Mouse (Mus musculus): ENCODE data around the gene Mcts2. TPM values are rescaled to one million over a fixed set of nuclear protein-coding genes. Genes with fewer than 3 reads are reported as not detected.

Mcts2 gene
- polyA plus RNA-seq, 1 experiment from 2014 or later = 27.2 TPM

- 18% methylated on average over 9 of the region's 9 CpGs for WGBS (ENCODE audit: insufficient replicate concordance)
- no peaks in the 10 kb centered on the region for H3K9me3 ChIP-seq (replicated peaks)
- 0 out of 2 replicates have a peak, but pooled peaks cover 3% of the 10 kb centered on the region for H3K27me3 ChIP-seq (replicated peaks)
- H3K36me3 ChIP-seq = peaks cover 38% of the 10 kb centered on the region
- no peak for ATAC-seq
- H3K27ac ChIP-seq = peak overlapping the region; percentile 55
- H3K4me2 ChIP-seq = peak overlapping the region; percentile 96
- peak overlapping the region; percentile 77 for H3K4me3 ChIP-seq
- H3K4me1 ChIP-seq = peaks cover 54% of the 10 kb centered on the region
- peak overlapping the region; percentile 84 for H3K9ac ChIP-seq
Measured at GRCm38 (mm10) chr2:152670983-152671641, 15.7 kb upstream of the Mcts2 start.

GRCm38 (mm10) chr2:152671642-152671999, 15.2 kb upstream of the Mcts2 start:
- peak; percentile 51 for ATAC-seq

GRCm38 (mm10) chr2:152672166-152672565, 14.7 kb upstream of the Mcts2 start:
- Histone ChIP-seq H3K4me3 (peak overlapping the region; percentile 77; the same call in 1 of the 2 replicates), H3K36me3 (peaks cover 48% of the 10 kb centered on the region), H3K27ac (peak overlapping the region; percentile 55; the same call in 1 of the 2 replicates), H3K9ac (no peak overlapping the region), H3K9me3 (replicated peaks) (no peaks in the 10 kb centered on the region), H3K4me2 (peak overlapping the region; percentile 96), H3K4me1 (peaks cover 56% of the 10 kb centered on the region), H3K27me3 (replicated peaks) (0 out of 2 replicates have a peak, but pooled peaks cover 3% of the 10 kb centered on the region)
- ATAC-seq = no peak
- 80% methylated on average over 12 of the region's 12 CpGs for WGBS (ENCODE audit: insufficient replicate concordance)

More at GRCm38 (mm10) chr2:152671642-152671999, 15.2 kb upstream of the Mcts2 start:
- peaks cover 56% of the 10 kb centered on the region for H3K4me1 ChIP-seq
- peak overlapping the region; percentile 77 for H3K4me3 ChIP-seq
- 0 out of 2 replicates have a peak, but pooled peaks cover 3% of the 10 kb centered on the region for H3K27me3 ChIP-seq (replicated peaks)
- peak overlapping the region; percentile 55; the same call in 1 of the 2 replicates for H3K27ac ChIP-seq
- peaks cover 43% of the 10 kb centered on the region for H3K36me3 ChIP-seq
- WGBS (ENCODE audit: insufficient replicate concordance) = 12% methylated on average over 5 of the region's 5 CpGs
- H3K4me2 ChIP-seq = peak overlapping the region; percentile 96
- H3K9me3 ChIP-seq (replicated peaks) = no peaks in the 10 kb centered on the region
- peak overlapping the region; percentile 84; the same call in 1 of the 2 replicates for H3K9ac ChIP-seq

- H3K9me3 ChIP-seq (replicated peaks) = no peaks in the 10 kb centered on the region
- H3K27me3 ChIP-seq (replicated peaks) = no peaks in the 10 kb centered on the region
- peaks cover 67% of the 10 kb centered on the region for H3K36me3 ChIP-seq
- H3K4me2 ChIP-seq = no peak overlapping the region
- no peak overlapping the region for H3K4me3 ChIP-seq
- peaks cover 54% of the 10 kb centered on the region for H3K4me1 ChIP-seq
- H3K9ac ChIP-seq = no peak overlapping the region
- no peak overlapping the region for H3K27ac ChIP-seq
- WGBS (ENCODE audit: insufficient replicate concordance) = 67% methylated on average over 11 of the region's 11 CpGs
- no peak for ATAC-seq
Measured at GRCm38 (mm10) chr2:152674148-152674547, 12.7 kb upstream of the Mcts2 start.

- WGBS (ENCODE audit: insufficient replicate concordance) = 76% methylated on average over 13 of the region's 13 CpGs
- no peaks in the 10 kb centered on the region for H3K27me3 ChIP-seq (replicated peaks)
- no peak for ATAC-seq
- no peak overlapping the region for H3K4me3 ChIP-seq
- H3K27ac ChIP-seq = no peak overlapping the region
- peaks cover 51% of the 10 kb centered on the region for H3K4me1 ChIP-seq
- no peaks in the 10 kb centered on the region for H3K9me3 ChIP-seq (replicated peaks)
- H3K36me3 ChIP-seq = peaks cover 78% of the 10 kb centered on the region
- no peak overlapping the region for H3K4me2 ChIP-seq
- no peak overlapping the region for H3K9ac ChIP-seq
Measured at GRCm38 (mm10) chr2:152675252-152675791, 11.5 kb upstream of the Mcts2 start.

GRCm38 (mm10) chr2:152678302-152678701, 8.5 kb upstream of the Mcts2 start:
- WGBS (ENCODE audit: insufficient replicate concordance) = 64% methylated on average over 3 of the region's 3 CpGs
- H3K4me2 ChIP-seq = no peak overlapping the region
- H3K9me3 ChIP-seq (replicated peaks) = no peaks in the 10 kb centered on the region
- H3K9ac ChIP-seq = no peak overlapping the region
- no peak overlapping the region for H3K4me3 ChIP-seq
- peaks cover 21% of the 10 kb centered on the region for H3K4me1 ChIP-seq
- no peak overlapping the region for H3K27ac ChIP-seq
- ATAC-seq = no peak
- H3K36me3 ChIP-seq = peaks cover 92% of the 10 kb centered on the region
- no peaks in the 10 kb centered on the region for H3K27me3 ChIP-seq (replicated peaks)

- Histone ChIP-seq H3K4me2 (no peak overlapping the region), H3K9me3 (replicated peaks) (no peaks in the 10 kb centered on the region), H3K9ac (no peak overlapping the region), H3K27me3 (replicated peaks) (no peaks in the 10 kb centered on the region), H3K4me1 (peaks cover 20% of the 10 kb centered on the region), H3K36me3 (peaks cover 97% of the 10 kb centered on the region), H3K4me3 (no peak overlapping the region), H3K27ac (no peak overlapping the region)
- 78% methylated on average over 5 of the region's 5 CpGs for WGBS (ENCODE audit: insufficient replicate concordance)
- ATAC-seq = no peak
Measured at GRCm38 (mm10) chr2:152678925-152679324, 7.9 kb upstream of the Mcts2 start.

- Histone ChIP-seq H3K4me3 (no peak overlapping the region), H3K9ac (no peak overlapping the region), H3K4me2 (no peak overlapping the region), H3K36me3 (peaks cover 99% of the 10 kb centered on the region), H3K27me3 (replicated peaks) (no peaks in the 10 kb centered on the region), H3K9me3 (replicated peaks) (no peaks in the 10 kb centered on the region), H3K4me1 (peaks cover 20% of the 10 kb centered on the region), H3K27ac (no peak overlapping the region)
- ATAC-seq = no peak
- WGBS (ENCODE audit: insufficient replicate concordance) = 70% methylated on average over 8 of the region's 8 CpGs
Measured at GRCm38 (mm10) chr2:152679701-152680355, 7.0 kb upstream of the Mcts2 start.

GRCm38 (mm10) chr2:152683086-152683485, 3.7 kb upstream of the Mcts2 start:
- no peak overlapping the region for H3K9ac ChIP-seq
- H3K4me3 ChIP-seq = no peak overlapping the region
- H3K4me2 ChIP-seq = no peak overlapping the region
- peaks cover 99% of the 10 kb centered on the region for H3K36me3 ChIP-seq
- 87% methylated on average over 5 of the region's 5 CpGs for WGBS (ENCODE audit: insufficient replicate concordance)
- H3K9me3 ChIP-seq (replicated peaks) = no peaks in the 10 kb centered on the region
- ATAC-seq = no peak
- H3K27ac ChIP-seq = no peak overlapping the region
- no peaks in the 10 kb centered on the region for H3K27me3 ChIP-seq (replicated peaks)
- H3K4me1 ChIP-seq = peaks cover 19% of the 10 kb centered on the region

GRCm38 (mm10) chr2:152686399-152686798, 436 bp upstream of the Mcts2 start:
- Histone ChIP-seq H3K9ac (peak overlapping the region; percentile 51), H3K27me3 (replicated peaks) (no peaks in the 10 kb centered on the region)
- 61% methylated on average over 12 of the region's 12 CpGs for WGBS (ENCODE audit: insufficient replicate concordance)

GRCm38 (mm10) chr2:152691564-152692217, 4.9 kb downstream of the Mcts2 start:
- 0 out of 2 replicates have a peak overlapping the region, but pooled peaks have one; percentile 42 for H3K27ac ChIP-seq
- H3K36me3 ChIP-seq = peaks cover 74% of the 10 kb centered on the region
- peaks cover 31% of the 10 kb centered on the region for H3K4me1 ChIP-seq
- no peaks in the 10 kb centered on the region for H3K9me3 ChIP-seq (replicated peaks)
- H3K9ac ChIP-seq = no peak overlapping the region
- no peaks in the 10 kb centered on the region for H3K27me3 ChIP-seq (replicated peaks)
- ATAC-seq = no peak
- WGBS (ENCODE audit: insufficient replicate concordance) = 64% methylated on average over 7 of the region's 7 CpGs
- no peak overlapping the region for H3K4me3 ChIP-seq
- no peak overlapping the region for H3K4me2 ChIP-seq

More at GRCm38 (mm10) chr2:152686399-152686798, 436 bp upstream of the Mcts2 start:
- peaks cover 99% of the 10 kb centered on the region for H3K36me3 ChIP-seq
- ATAC-seq = no peak
- peak overlapping the region; percentile 67 for H3K27ac ChIP-seq
- no peaks in the 10 kb centered on the region for H3K9me3 ChIP-seq (replicated peaks)
- peak overlapping the region; percentile 64 for H3K4me3 ChIP-seq
- H3K4me2 ChIP-seq = peak overlapping the region; percentile 75
- H3K4me1 ChIP-seq = peaks cover 26% of the 10 kb centered on the region

All from liver, embryonic 12.5 days (tissue).